9 mouse cellular contexts compared by ENCODE assay signal in the genomic region with DNA sequence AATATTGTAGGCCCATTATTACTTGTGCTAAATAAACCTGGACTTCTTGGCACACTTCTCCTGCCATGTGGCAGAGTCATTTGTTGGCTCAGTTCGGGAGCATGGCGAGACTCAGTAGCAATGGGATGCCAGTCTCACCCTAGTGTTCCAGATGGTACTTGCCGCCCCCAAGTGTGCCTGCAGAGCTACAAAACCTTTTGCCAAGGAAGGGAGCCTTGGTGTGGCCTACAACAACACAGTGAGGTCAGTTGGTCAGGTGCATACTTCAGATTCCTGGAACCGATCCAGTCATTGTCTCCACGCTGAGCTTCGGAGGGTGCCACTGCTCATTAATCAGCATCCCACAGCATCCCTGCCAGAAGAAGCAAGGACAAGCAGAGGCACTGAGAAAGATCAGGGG. TPM values are rescaled to one million over a fixed set of nuclear protein-coding genes. Genes with fewer than 3 reads are reported as not detected.
DNase-seq lines count a peak whose midpoint lies in the region; ATAC-seq and TF ChIP-seq lines count a peak whose summit lies in the region.
"Had no signal": no experiment of that assay in that cellular context is flagged by ENCODE, and none has a peak within 500 bp of the region (broad histone marks: within the 10 kb centered on the region; RNA-seq: fewer than 3 reads in every experiment).

No protein-coding gene starts in this region.

- TF ChIP-seq POLR2A in spleen, adult 2 months (IDR thresholded peaks at IDR 0.05; ENCODE audit: low read depth, low read length): no peak

- H3K4me3 ChIP-seq in spleen, adult 2 months (ENCODE audit: extremely low read depth, insufficient read depth, insufficient read length): no peak overlapping the region
- no peak overlapping the region for H3K4me3 ChIP-seq in embryonic facial prominence, embryonic 14.5 days (ENCODE audit: low read depth, low read length)
- no peak overlapping the region for H3K4me3 ChIP-seq in intestine, postnatal 0 days (ENCODE audit: low read depth, low read length)
- no peak overlapping the region for H3K4me3 ChIP-seq in stomach, postnatal 0 days (ENCODE audit: low read depth, low read length)

- no peak for DNase-seq in spleen, adult 2 months (ENCODE audit: low read depth in 1 of 2, low spot score in 2 of 2)
- DNase-seq in spleen, postnatal 36 days (ENCODE audit: low spot score in 2 of 2): no peak
- DNase-seq in embryonic facial prominence, embryonic 14.5 days (ENCODE audit: low spot score): peak; percentile 46
- peak; percentile 66 to 75 for DNase-seq in left cerebral cortex, adult 18-20 months (ENCODE audit: low spot score in 2 of 2)
- peak; percentile 78 for DNase-seq in right cerebral cortex, adult 18-20 months
- no peak for DNase-seq in thymus, postnatal 36 days
- DNase-seq in stomach, postnatal 0 days (ENCODE audit: low spot score): no peak

- no peaks in the 10 kb centered on the region for H3K9me3 ChIP-seq in embryonic facial prominence, embryonic 14.5 days (ENCODE audit: control insufficient read depth, low read length)
- H3K9me3 ChIP-seq in intestine, postnatal 0 days (ENCODE audit: control insufficient read depth): no peaks in the 10 kb centered on the region
- no peaks in the 10 kb centered on the region for H3K9me3 ChIP-seq in stomach, postnatal 0 days (ENCODE audit: control insufficient read depth, low read length)

- H3K27ac ChIP-seq in spleen, adult 2 months (ENCODE audit: insufficient read depth, low read length): peak overlapping the region; percentile 26; the same call in 1 of the 2 replicates
- H3K27ac ChIP-seq in embryonic facial prominence, embryonic 14.5 days (replicated peaks; ENCODE audit: low read depth, low read length): no peak overlapping the region
- no peak overlapping the region for H3K27ac ChIP-seq in intestine, postnatal 0 days (ENCODE audit: low read depth, low read length)
- no peak overlapping the region for H3K27ac ChIP-seq in stomach, postnatal 0 days (replicated peaks)

- no peaks in the 10 kb centered on the region for H3K36me3 ChIP-seq in spleen, adult 2 months (ENCODE audit: control insufficient read depth, insufficient read depth, low read length)
- no peaks in the 10 kb centered on the region for H3K36me3 ChIP-seq in embryonic facial prominence, embryonic 14.5 days (ENCODE audit: control insufficient read depth, insufficient read depth, low read length)
- H3K36me3 ChIP-seq in intestine, postnatal 0 days (ENCODE audit: control insufficient read depth, insufficient read depth): no peaks in the 10 kb centered on the region
- no peaks in the 10 kb centered on the region for H3K36me3 ChIP-seq in stomach, postnatal 0 days (ENCODE audit: control insufficient read depth, insufficient read depth, low read length)

- no peaks in the 10 kb centered on the region for H3K27me3 ChIP-seq in spleen, adult 2 months (ENCODE audit: control insufficient read depth, insufficient read depth, low read length)
- no peaks in the 10 kb centered on the region for H3K27me3 ChIP-seq in embryonic facial prominence, embryonic 14.5 days (replicated peaks; ENCODE audit: control insufficient read depth, insufficient read depth, low read length)
- H3K27me3 ChIP-seq in intestine, postnatal 0 days (replicated peaks; ENCODE audit: control insufficient read depth, insufficient read depth, low read length): no peaks in the 10 kb centered on the region
- H3K27me3 ChIP-seq in stomach, postnatal 0 days (ENCODE audit: control insufficient read depth, insufficient read depth, low read length): no peaks in the 10 kb centered on the region

- no peak for TF ChIP-seq EP300 in stomach, postnatal 0 days (optimal IDR thresholded peaks at IDR 0.05)

- no peak for TF ChIP-seq CTCF in spleen, adult 2 months (IDR thresholded peaks at IDR 0.05; ENCODE audit: extremely low read depth, insufficient read depth, insufficient read length, insufficient replicate concordance)
- TF ChIP-seq CTCF in intestine, postnatal 0 days (IDR thresholded peaks at IDR 0.05; ENCODE audit: low read depth): 0 out of 2 replicates have a peak, but pooled peaks have one; percentile 5
- no peak for TF ChIP-seq CTCF in stomach, postnatal 0 days (IDR thresholded peaks at IDR 0.05; ENCODE audit: low read depth)

- H3K4me2 ChIP-seq in embryonic facial prominence, embryonic 14.5 days (ENCODE audit: low read depth, low read length): no peak overlapping the region
- H3K4me2 ChIP-seq in intestine, postnatal 0 days (replicated peaks; ENCODE audit: low read depth): no peak overlapping the region
- no peak overlapping the region for H3K4me2 ChIP-seq in stomach, postnatal 0 days (replicated peaks; ENCODE audit: low read depth)

- no peak for ATAC-seq in embryonic facial prominence, embryonic 14.5 days (ENCODE audit: low read depth)
- no peak for ATAC-seq in intestine, postnatal 0 days
- no peak for ATAC-seq in stomach, postnatal 0 days (ENCODE audit: low FRiP score, low TSS enrichment)

- H3K4me1 ChIP-seq in spleen, adult 2 months (ENCODE audit: control insufficient read depth, insufficient read depth, insufficient read length): peaks cover 6% of the 10 kb centered on the region; the same call in 1 of the 2 replicates
- peaks cover 48% of the 10 kb centered on the region for H3K4me1 ChIP-seq in embryonic facial prominence, embryonic 14.5 days (ENCODE audit: control insufficient read depth, insufficient read depth, low read length)
- H3K4me1 ChIP-seq in intestine, postnatal 0 days (replicated peaks; ENCODE audit: control insufficient read depth, insufficient read depth, low read length): no peaks in the 10 kb centered on the region
- H3K4me1 ChIP-seq in stomach, postnatal 0 days (replicated peaks; ENCODE audit: control insufficient read depth, insufficient read depth): peaks cover 7% of the 10 kb centered on the region

- WGBS in spleen, adult 2 months: 86% methylated on average over 6 of the region's 6 CpGs
- 41% methylated on average over 6 of the region's 6 CpGs for WGBS in embryonic facial prominence, embryonic 14.5 days
- 55% methylated on average over 6 of the region's 6 CpGs for WGBS in intestine, postnatal 0 days
- 52% methylated on average over 6 of the region's 6 CpGs for WGBS in stomach, postnatal 0 days

- H3K9ac ChIP-seq in embryonic facial prominence, embryonic 14.5 days (ENCODE audit: low read depth, low read length): no peak overlapping the region
- H3K9ac ChIP-seq in intestine, postnatal 0 days (ENCODE audit: low read depth, low read length): no peak overlapping the region
- H3K9ac ChIP-seq in stomach, postnatal 0 days (ENCODE audit: low read length): no peak overlapping the region

RNA-seq across cellular contexts. Expression of gene Cfap161, which starts 14.4 kb away (rescaled TPM):
- not detected in 2 replicates for polyA plus RNA-seq in spleen, adult 2 months (2012; rRNA removed)
- 2.0 and 4.3 TPM in 2 replicates for polyA plus RNA-seq in embryonic facial prominence, embryonic 14.5 days (2014; fragmentation: Nextera tagmentation; extraction: Ambion mirVana)
- not detected in 2 replicates for polyA plus RNA-seq in intestine, postnatal 0 days (2015; fragmentation: Nextera tagmentation; extraction: Ambion mirVana)
- total RNA-seq in left cerebral cortex, adult 18-20 months (2021): under 1 TPM; 0.70 to 1.00 TPM
- 0.05 and 0.13 TPM in 2 replicates for polyA plus RNA-seq in stomach, postnatal 0 days (2015; fragmentation: Nextera tagmentation; extraction: Ambion mirVana)
- polyA plus RNA-seq: large intestine, adult 2 months had no signal

Comparison
In these comparisons a context has a peak if more than half of its experiments do, and no peak if none do; other contexts are left out.
1. DNase-seq: peak in embryonic facial prominence, embryonic 14.5 days (single experiment), left cerebral cortex, adult 18-20 months (2 of 2) and right cerebral cortex, adult 18-20 months (single experiment); none in spleen, adult 2 months (0 of 2), spleen, postnatal 36 days (0 of 2), thymus, postnatal 36 days (0 of 2) and stomach, postnatal 0 days (single experiment).